Mouse (Mus musculus): Measurements from ENCODE around the gene Tmem40.

GRCm38 (mm10) chr6:115761995-115762756 lies at the start of gene Tmem40:
- no peak for TF ChIP-seq POLR2A (IDR thresholded peaks at IDR 0.05; ENCODE audit: low read depth, low read length)
- no peak for TF ChIP-seq CTCF (IDR thresholded peaks at IDR 0.05; ENCODE audit: borderline replicate concordance, insufficient read depth, low read length)
